In genomic region chr5:28122491-28123454, GRCm38 (mm10) we compare ENCODE assay signal across 9 mouse cellular contexts. TPM values are rescaled to one million over a fixed set of nuclear protein-coding genes. Genes with fewer than 3 reads are reported as not detected.
DNase-seq lines count a peak whose midpoint lies in the region; ATAC-seq and TF ChIP-seq lines count a peak whose summit lies in the region.
"Had no signal": no experiment of that assay in that cellular context is flagged by ENCODE, and none has a peak within 500 bp of the region (broad histone marks: within the 10 kb centered on the region; RNA-seq: fewer than 3 reads in every experiment).

No protein-coding gene starts in this region.

- no peak overlapping the region for H3K9ac ChIP-seq in limb, embryonic 12.5 days (replicated peaks)
- H3K9ac ChIP-seq in midbrain, postnatal 0 days (replicated peaks; ENCODE audit: low read length, poor library complexity, severe bottlenecking): no peak overlapping the region
- no peak overlapping the region for H3K9ac ChIP-seq in stomach, embryonic 15.5 days

- H3K9me3 ChIP-seq in limb, embryonic 12.5 days: no peaks in the 10 kb centered on the region
- no peaks in the 10 kb centered on the region for H3K9me3 ChIP-seq in midbrain, postnatal 0 days (ENCODE audit: low read length)
- no peaks in the 10 kb centered on the region for H3K9me3 ChIP-seq in stomach, embryonic 15.5 days

- no peak overlapping the region for H3K4me2 ChIP-seq in limb, embryonic 12.5 days
- H3K4me2 ChIP-seq in midbrain, postnatal 0 days (ENCODE audit: low read depth, low read length, poor library complexity, severe bottlenecking): peak overlapping the region; percentile 38
- H3K4me2 ChIP-seq in stomach, embryonic 15.5 days: no peak overlapping the region

- H3K27me3 ChIP-seq in limb, embryonic 12.5 days: peaks cover 99% of the 10 kb centered on the region
- peaks cover 29% of the 10 kb centered on the region for H3K27me3 ChIP-seq in midbrain, postnatal 0 days (ENCODE audit: insufficient read depth, low read length)
- H3K27me3 ChIP-seq in stomach, embryonic 15.5 days (replicated peaks): peaks cover 89% of the 10 kb centered on the region

- H3K4me3 ChIP-seq in left cerebral cortex, adult 2 months: no peak overlapping the region
- H3K4me3 ChIP-seq in gastrocnemius, adult 2 months: peak overlapping the region; percentile 2; the same call in 1 of the 2 replicates
- peak overlapping the region; percentile 6; the same call in 1 of the 2 replicates for H3K4me3 ChIP-seq in limb, embryonic 12.5 days (replicated peaks)
- H3K4me3 ChIP-seq in midbrain, postnatal 0 days (ENCODE audit: low read depth, low read length): peak overlapping the region; percentile 11; the same call in 1 of the 2 replicates
- H3K4me3 ChIP-seq in stomach, embryonic 15.5 days (replicated peaks): no peak overlapping the region

- TF ChIP-seq CTCF in left cerebral cortex, adult 2 months (IDR thresholded peaks at IDR 0.05): peak; percentile 51
- TF ChIP-seq CTCF in gastrocnemius, adult 2 months (IDR thresholded peaks at IDR 0.05): peak; percentile 64
- TF ChIP-seq CTCF in midbrain, postnatal 0 days (IDR thresholded peaks at IDR 0.05): peak; percentile 75

- WGBS in limb, embryonic 12.5 days: under 1% methylated on average over 27 of the region's 27 CpGs
- WGBS in midbrain, postnatal 0 days: 2% methylated on average over 27 of the region's 27 CpGs
- 1% methylated on average over 27 of the region's 27 CpGs for WGBS in stomach, embryonic 15.5 days

- H3K36me3 ChIP-seq in limb, embryonic 12.5 days: no peaks in the 10 kb centered on the region
- H3K36me3 ChIP-seq in midbrain, postnatal 0 days (ENCODE audit: insufficient read depth, low read length): no peaks in the 10 kb centered on the region
- no peaks in the 10 kb centered on the region for H3K36me3 ChIP-seq in stomach, embryonic 15.5 days

- no peak for DNase-seq in left cerebral cortex, adult 2 months (ENCODE audit: extremely low spot score in 1 of 2, low spot score in 2 of 2)
- DNase-seq in left cerebral cortex, adult 11 months (ENCODE audit: low spot score): no peak
- DNase-seq in cerebellum, adult 9-11 months: peak; percentile 91
- peak; percentile 56 for DNase-seq in gastrocnemius, adult 2 months
- peak; percentile 79 for DNase-seq in induced T-regulatory cell, adult 2 months (ENCODE audit: low read depth)
- peak; percentile 93 for DNase-seq in midbrain, postnatal 0 days (ENCODE audit: low spot score)

- ATAC-seq in limb, embryonic 12.5 days (ENCODE audit: insufficient number of reproducible peaks, insufficient read depth, low FRiP score, low TSS enrichment, low read depth): no peak
- peak; percentile 82 for ATAC-seq in midbrain, postnatal 0 days (ENCODE audit: low FRiP score)
- ATAC-seq in stomach, embryonic 15.5 days (ENCODE audit: insufficient read depth, low FRiP score, low read depth): 0 out of 2 replicates have a peak, but pooled peaks have one; percentile 60

- peaks cover 8% of the 10 kb centered on the region for H3K4me1 ChIP-seq in limb, embryonic 12.5 days (replicated peaks)
- no peaks in the 10 kb centered on the region for H3K4me1 ChIP-seq in midbrain, postnatal 0 days (ENCODE audit: insufficient read depth, low read length)
- no peaks in the 10 kb centered on the region for H3K4me1 ChIP-seq in stomach, embryonic 15.5 days

- no peak overlapping the region for H3K27ac ChIP-seq in left cerebral cortex, adult 2 months
- H3K27ac ChIP-seq in gastrocnemius, adult 2 months: no peak overlapping the region
- no peak overlapping the region for H3K27ac ChIP-seq in limb, embryonic 12.5 days
- H3K27ac ChIP-seq in midbrain, postnatal 0 days (ENCODE audit: low read depth, low read length): peak overlapping the region; percentile 69; the same call in 1 of the 2 replicates
- H3K27ac ChIP-seq in stomach, embryonic 15.5 days: no peak overlapping the region

- intact Hi-C loops in left cerebral cortex, adult 2 months (cut with DNase I): loop anchor here (2.0 to 5.0 kb wide), 3 partner anchors 38 to 1350 kb away; no protein-coding TSS in a partner anchor
- intact Hi-C loops in gastrocnemius, adult 2 months (cut with DNase I): loop anchor here (5.0 kb wide), 1 partner anchor 45 kb away; the partner anchor contains the start of gene En2

RNA-seq across cellular contexts. Expression of gene En2, which starts 42.7 kb away (rescaled TPM):
- under 1 TPM; 0.09 to 0.59 TPM for total RNA-seq in left cerebral cortex, adult 2 months (2021)
- under 1 TPM; 0.36 to 0.54 TPM for total RNA-seq in gastrocnemius, adult 2 months (2021)
- polyA plus RNA-seq in limb, embryonic 12.5 days (2016; fragmentation: Nextera tagmentation; extraction: Ambion mirVana): not detected in 2 replicates
- 49.5 and 62.0 TPM in 2 replicates for total RNA-seq in midbrain, postnatal 0 days (2014; rRNA removed)
- polyA plus RNA-seq in midbrain, postnatal 0 days (2015; fragmentation: Nextera tagmentation; extraction: Ambion mirVana): 0.86 and 1.0 TPM in 2 replicates
- not detected in 2 replicates for polyA plus RNA-seq in stomach, embryonic 15.5 days (2015; fragmentation: Nextera tagmentation; extraction: Ambion mirVana)
- total RNA-seq: MEL had no signal

RNA-seq across cellular contexts. Expression of gene Insig1, which starts 51.6 kb away (rescaled TPM):
- 10 to 100 TPM; 76.8 to 82.2 TPM for total RNA-seq in left cerebral cortex, adult 2 months (2021)
- 1 to 10 TPM; 9.2 to 9.8 TPM for total RNA-seq in gastrocnemius, adult 2 months (2021)
- polyA plus RNA-seq in limb, embryonic 12.5 days (2016; fragmentation: Nextera tagmentation; extraction: Ambion mirVana): 66.5 and 67.8 TPM in 2 replicates
- 131 and 164 TPM in 2 replicates for total RNA-seq in midbrain, postnatal 0 days (2014; rRNA removed)
- 90.6 and 97.9 TPM in 2 replicates for polyA plus RNA-seq in midbrain, postnatal 0 days (2015; fragmentation: Nextera tagmentation; extraction: Ambion mirVana)
- polyA plus RNA-seq in stomach, embryonic 15.5 days (2015; fragmentation: Nextera tagmentation; extraction: Ambion mirVana): 117 and 136 TPM in 2 replicates

Comparison
In these comparisons a context has a peak if more than half of its experiments do, and no peak if none do; other contexts are left out.
1. DNase-seq: peak in cerebellum, adult 9-11 months (single experiment), gastrocnemius, adult 2 months (single experiment), induced T-regulatory cell, adult 2 months (single experiment) and midbrain, postnatal 0 days (single experiment); none in left cerebral cortex, adult 2 months (0 of 2) and left cerebral cortex, adult 11 months (single experiment).
2. H3K4me3 ChIP-seq: peak in gastrocnemius, adult 2 months (single experiment), limb, embryonic 12.5 days (single experiment) and midbrain, postnatal 0 days (single experiment); none in left cerebral cortex, adult 2 months (single experiment) and stomach, embryonic 15.5 days (single experiment).
3. RNA of gene En2, which starts 42.7 kb away (total RNA-seq): 49.5 to 62.0 TPM in midbrain, postnatal 0 days; 0.09 to 0.59 TPM in left cerebral cortex, adult 2 months and 0.36 to 0.54 TPM in gastrocnemius, adult 2 months; every median in the first group is over 10 times any median in the second.
4. RNA of gene Insig1, which starts 51.6 kb away (total RNA-seq): 131 to 164 TPM in midbrain, postnatal 0 days and 76.8 to 82.2 TPM in left cerebral cortex, adult 2 months; 9.2 to 9.8 TPM in gastrocnemius, adult 2 months; every median in the first group is over 4 times any median in the second.
5. Peak in every context shown above with its lines, with median percentiles within 50 percentile points of each other: CTCF ChIP-seq.